Mouse (Mus musculus): Measurements from ENCODE around the gene Ankrd44. TPM values are rescaled to one million over a fixed set of nuclear protein-coding genes. Genes with fewer than 3 reads are reported as not detected.

The Ankrd44 gene
- polyA plus RNA-seq, 1 experiment from 2014 or later = 11.2 TPM

GRCm38 (mm10) chr1:54902689-54903246, 23.4 kb downstream of the Ankrd44 start:
- no peak for ATAC-seq (ENCODE audit: insufficient read depth, low FRiP score, low read depth)
- H3K36me3 ChIP-seq = peaks cover 5% of the 10 kb centered on the region; the same call in 1 of the 2 replicates
- H3K4me1 ChIP-seq = peaks cover 16% of the 10 kb centered on the region
- H3K9ac ChIP-seq = no peak overlapping the region
- 86% methylated on average over 12 of the region's 12 CpGs for WGBS
- no peak overlapping the region for H3K27ac ChIP-seq
- H3K9me3 ChIP-seq = no peaks in the 10 kb centered on the region
- no peak overlapping the region for H3K4me2 ChIP-seq
- H3K27me3 ChIP-seq (replicated peaks) = no peaks in the 10 kb centered on the region
- no peak overlapping the region for H3K4me3 ChIP-seq (replicated peaks)

- no peak overlapping the region for H3K27ac ChIP-seq
- peaks cover 5% of the 10 kb centered on the region; the same call in 1 of the 2 replicates for H3K36me3 ChIP-seq
- ATAC-seq (ENCODE audit: insufficient read depth, low FRiP score, low read depth) = no peak
- WGBS = 80% methylated on average over 1 of the region's 1 CpGs
- peaks cover 8% of the 10 kb centered on the region for H3K4me1 ChIP-seq
- no peak overlapping the region for H3K9ac ChIP-seq
- no peaks in the 10 kb centered on the region for H3K9me3 ChIP-seq
- H3K4me2 ChIP-seq = no peak overlapping the region
- no peak overlapping the region for H3K4me3 ChIP-seq (replicated peaks)
- H3K27me3 ChIP-seq (replicated peaks) = no peaks in the 10 kb centered on the region
These were observed 25.1 kb downstream of the Ankrd44 start for GRCm38 (mm10) chr1:54901084-54901483.

- WGBS = 74% methylated on average over 6 of the region's 6 CpGs
- Histone ChIP-seq H3K4me2 (no peak overlapping the region), H3K27me3 (replicated peaks) (no peaks in the 10 kb centered on the region), H3K27ac (no peak overlapping the region), H3K4me3 (replicated peaks) (no peak overlapping the region), H3K36me3 (peaks cover 5% of the 10 kb centered on the region; the same call in 1 of the 2 replicates), H3K9ac (no peak overlapping the region), H3K9me3 (no peaks in the 10 kb centered on the region), H3K4me1 (peaks cover 8% of the 10 kb centered on the region)
- no peak for ATAC-seq (ENCODE audit: insufficient read depth, low FRiP score, low read depth)
These were observed 26.9 kb downstream of the Ankrd44 start for GRCm38 (mm10) chr1:54899247-54899646.

- Histone ChIP-seq H3K9ac (no peak overlapping the region), H3K27me3 (replicated peaks) (no peaks in the 10 kb centered on the region), H3K27ac (no peak overlapping the region), H3K4me2 (no peak overlapping the region), H3K36me3 (peaks cover 5% of the 10 kb centered on the region; the same call in 1 of the 2 replicates), H3K4me1 (peaks cover 8% of the 10 kb centered on the region), H3K4me3 (replicated peaks) (no peak overlapping the region), H3K9me3 (no peaks in the 10 kb centered on the region)
- ATAC-seq (ENCODE audit: insufficient read depth, low FRiP score, low read depth) = no peak
- 27% methylated on average over 5 of the region's 5 CpGs for WGBS
These were observed 27.5 kb downstream of the Ankrd44 start for GRCm38 (mm10) chr1:54898656-54899084.

GRCm38 (mm10) chr1:54897726-54898125, 28.5 kb downstream of the Ankrd44 start:
- no peaks in the 10 kb centered on the region for H3K9me3 ChIP-seq
- peaks cover 5% of the 10 kb centered on the region; the same call in 1 of the 2 replicates for H3K36me3 ChIP-seq
- H3K4me3 ChIP-seq (replicated peaks) = no peak overlapping the region
- H3K27me3 ChIP-seq (replicated peaks) = no peaks in the 10 kb centered on the region
- no peak overlapping the region for H3K4me2 ChIP-seq
- H3K4me1 ChIP-seq = peaks cover 8% of the 10 kb centered on the region
- WGBS = 60% methylated on average over 2 of the region's 2 CpGs
- H3K9ac ChIP-seq = no peak overlapping the region
- no peak overlapping the region for H3K27ac ChIP-seq
- ATAC-seq (ENCODE audit: insufficient read depth, low FRiP score, low read depth) = no peak

- Histone ChIP-seq H3K4me3 (replicated peaks) (no peak overlapping the region), H3K27me3 (replicated peaks) (no peaks in the 10 kb centered on the region), H3K4me2 (no peak overlapping the region), H3K9ac (no peak overlapping the region), H3K36me3 (no peaks in the 10 kb centered on the region), H3K4me1 (peaks cover 8% of the 10 kb centered on the region), H3K27ac (no peak overlapping the region; the same call in 1 of the 2 replicates), H3K9me3 (no peaks in the 10 kb centered on the region)
- WGBS = 50% methylated on average over 12 of the region's 12 CpGs
- ATAC-seq (ENCODE audit: insufficient read depth, low FRiP score, low read depth) = no peak
These were observed 29.8 kb downstream of the Ankrd44 start for GRCm38 (mm10) chr1:54896109-54897085.

GRCm38 (mm10) chr1:54888449-54888848, 37.7 kb downstream of the Ankrd44 start:
- H3K4me1 ChIP-seq = 0 out of 2 replicates have a peak, but pooled peaks cover 3% of the 10 kb centered on the region
- WGBS = 46% methylated on average over 5 of the region's 5 CpGs
- H3K4me3 ChIP-seq (replicated peaks) = no peak overlapping the region
- H3K9me3 ChIP-seq = no peaks in the 10 kb centered on the region
- no peak overlapping the region for H3K4me2 ChIP-seq
- no peaks in the 10 kb centered on the region for H3K27me3 ChIP-seq (replicated peaks)
- no peaks in the 10 kb centered on the region for H3K36me3 ChIP-seq
- ATAC-seq (ENCODE audit: insufficient read depth, low FRiP score, low read depth) = no peak
- H3K27ac ChIP-seq = peak overlapping the region; percentile 31; the same call in 1 of the 2 replicates
- H3K9ac ChIP-seq = no peak overlapping the region

GRCm38 (mm10) chr1:54887873-54888272, 38.3 kb downstream of the Ankrd44 start:
- no peaks in the 10 kb centered on the region for H3K36me3 ChIP-seq
- no peak overlapping the region for H3K4me3 ChIP-seq (replicated peaks)
- H3K4me2 ChIP-seq = no peak overlapping the region
- H3K27me3 ChIP-seq (replicated peaks) = no peaks in the 10 kb centered on the region
- ATAC-seq (ENCODE audit: insufficient read depth, low FRiP score, low read depth) = 0 out of 2 replicates have a peak, but pooled peaks have one; percentile 14
- H3K9me3 ChIP-seq = no peaks in the 10 kb centered on the region
- H3K9ac ChIP-seq = no peak overlapping the region
- H3K4me1 ChIP-seq = 0 out of 2 replicates have a peak, but pooled peaks cover 3% of the 10 kb centered on the region
- H3K27ac ChIP-seq = peak overlapping the region; percentile 31; the same call in 1 of the 2 replicates
- 47% methylated on average over 3 of the region's 3 CpGs for WGBS

- no peak overlapping the region for H3K27ac ChIP-seq
- no peak overlapping the region for H3K4me3 ChIP-seq (replicated peaks)
- no peak overlapping the region for H3K9ac ChIP-seq
- 0 out of 2 replicates have a peak, but pooled peaks cover 3% of the 10 kb centered on the region for H3K4me1 ChIP-seq
- no peaks in the 10 kb centered on the region for H3K36me3 ChIP-seq
- 67% methylated on average over 2 of the region's 2 CpGs for WGBS
- no peaks in the 10 kb centered on the region for H3K9me3 ChIP-seq
- no peak for ATAC-seq (ENCODE audit: insufficient read depth, low FRiP score, low read depth)
- H3K27me3 ChIP-seq (replicated peaks) = no peaks in the 10 kb centered on the region
- H3K4me2 ChIP-seq = no peak overlapping the region
These were observed 43.2 kb downstream of the Ankrd44 start for GRCm38 (mm10) chr1:54882856-54883467.

GRCm38 (mm10) chr1:54881523-54881922, 44.7 kb downstream of the Ankrd44 start:
- Histone ChIP-seq H3K9me3 (no peaks in the 10 kb centered on the region), H3K4me1 (0 out of 2 replicates have a peak, but pooled peaks cover 3% of the 10 kb centered on the region), H3K36me3 (no peaks in the 10 kb centered on the region), H3K9ac (no peak overlapping the region), H3K4me3 (replicated peaks) (no peak overlapping the region), H3K4me2 (no peak overlapping the region), H3K27me3 (replicated peaks) (no peaks in the 10 kb centered on the region), H3K27ac (no peak overlapping the region)
- no peak for ATAC-seq (ENCODE audit: insufficient read depth, low FRiP score, low read depth)
- 86% methylated on average over 3 of the region's 3 CpGs for WGBS

GRCm38 (mm10) chr1:54877423-54878073, 48.6 kb downstream of the Ankrd44 start:
- Histone ChIP-seq H3K27ac (no peak overlapping the region), H3K4me3 (replicated peaks) (no peak overlapping the region), H3K9ac (no peak overlapping the region), H3K4me1 (0 out of 2 replicates have a peak, but pooled peaks cover 6% of the 10 kb centered on the region), H3K4me2 (no peak overlapping the region), H3K9me3 (no peaks in the 10 kb centered on the region), H3K27me3 (replicated peaks) (no peaks in the 10 kb centered on the region), H3K36me3 (no peaks in the 10 kb centered on the region)
- WGBS = 70% methylated on average over 10 of the region's 10 CpGs
- ATAC-seq (ENCODE audit: insufficient read depth, low FRiP score, low read depth) = no peak
